Mouse (Mus musculus) heart, adult 2 months (tissue): ENCODE measurements around the gene Olfr1509. TPM values are rescaled to one million over a fixed set of nuclear protein-coding genes. Genes with fewer than 3 reads are reported as not detected.

Source experiments
- DNase-seq, 2 experiments: peaks; one replicate each; pipeline ENCODE4 v3.0.0; 2021
- H3K27ac ChIP-seq: fragments of 200-600 bp; 2 replicates; pipeline ENCODE4 v1.8.1; 2022
- H3K27me3 ChIP-seq: fragments of 200-500 bp; 2 replicates; pipeline ENCODE4 v1.6.1; 2012; ENCODE audit warnings: mild to moderate bottlenecking, low read length, inconsistent platforms, mixed read lengths; ENCODE audit not compliant: control insufficient read depth, insufficient read depth
- H3K36me3 ChIP-seq: fragments of 200-500 bp; 2 replicates; pipeline ENCODE4 v1.6.1; 2012; ENCODE audit warnings: low read length, inconsistent platforms; ENCODE audit not compliant: control insufficient read depth, insufficient read depth
- H3K4me1 ChIP-seq: fragments of 200-500 bp; 2 replicates; pipeline ENCODE4 v1.6.1; 2011; ENCODE audit warnings: low read length; ENCODE audit not compliant: control insufficient read depth, insufficient read depth
- H3K4me3 ChIP-seq: fragments of 200-600 bp; 2 replicates; pipeline ENCODE4 v1.8.1; 2022
- H3K79me2 ChIP-seq: fragments of 200-500 bp; replicated peaks from 2 replicates; pipeline ENCODE4 v1.6.1; 2012; ENCODE audit warnings: mild to moderate bottlenecking, inconsistent platforms, low read length, moderate library complexity, mixed read lengths; ENCODE audit not compliant: control insufficient read depth, insufficient read depth
- H3K9ac ChIP-seq: fragments of 200-500 bp; 2 replicates; pipeline ENCODE4 v1.6.1; 2012; ENCODE audit warnings: low read depth, mild to moderate bottlenecking, control low read depth, inconsistent platforms, low read length, mixed read lengths
- CTCF ChIP-seq: fragments of 200-600 bp; IDR thresholded peaks from 2 replicates; pipeline ENCODE4 v1.8.1; 2022; ENCODE audit warnings: antibody characterized with exemption, mild to moderate bottlenecking, moderate library complexity
- EP300 ChIP-seq: fragments of 200-500 bp; IDR thresholded peaks from 2 replicates; pipeline ENCODE4 v1.6.1; 2011; ENCODE audit warnings: low read depth, low read length, control low read depth; ENCODE audit not compliant: insufficient read depth
- POLR2A ChIP-seq: fragments of 200-500 bp; IDR thresholded peaks from 2 replicates; pipeline ENCODE4 v1.6.1; 2011; ENCODE audit warnings: mild to moderate bottlenecking, low read depth, low read length, control low read depth; ENCODE audit not compliant: insufficient read depth
- WGBS: fragments of 180-500 bp; shearing (Covaris S2); methylation state at CpG from one replicate; pipeline ENCODE4 v1.1.7; 2018; 5-methylcytosine and 5-hydroxymethylcytosine counted together
- intact Hi-C: fragments of 180-260 bp; cut with DNase I; formaldehyde crosslinking; loops from one replicate; pipeline ENCODE4 v1.15.1; 2025
- polyA plus RNA-seq: library from polyadenylated mRNA; depleted of rRNA; stranded (reverse); fragments of >200 nt; gene quantifications from 2 replicates; pipeline ENCODE4 v1.2.3, GENCODE M21; 2012; rRNA removed
- total RNA-seq, 2 experiments: library from RNA; stranded (reverse); gene quantifications; 2 replicates each; pipeline ENCODE4 v1.2.3; 2021

Gene Olfr1509
- total and polyA plus RNA-seq, 3 experiments, result not detected

DNA sequence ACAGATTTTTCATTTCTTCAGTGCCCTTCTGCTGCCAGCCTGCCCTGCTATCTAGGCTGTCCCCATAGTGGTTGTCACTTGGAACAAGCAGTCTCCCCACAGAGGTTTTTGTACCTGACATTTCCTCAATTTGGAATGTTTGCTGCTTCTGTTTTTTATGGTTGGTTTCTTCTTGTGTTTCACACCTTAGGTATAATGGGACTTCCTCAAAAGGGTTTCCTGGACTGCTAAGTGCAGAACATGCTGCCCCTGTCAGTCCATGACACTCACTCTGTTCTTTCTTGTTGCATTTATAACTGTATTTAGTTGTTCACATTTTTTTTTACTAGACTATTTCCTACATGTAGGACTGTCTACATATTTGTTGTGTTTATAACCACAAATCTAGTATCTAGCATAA, 19.1 kb downstream of the Olfr1509 start:
- no peaks in the 10 kb centered on the region for H3K79me2 ChIP-seq
- no peaks in the 10 kb centered on the region for H3K4me1 ChIP-seq
- no peaks in the 10 kb centered on the region for H3K27me3 ChIP-seq
- intact Hi-C loops, result no loop called here
- no peak for DNase-seq
- H3K36me3 ChIP-seq, result no peaks in the 10 kb centered on the region
- no peak overlapping the region for H3K4me3 ChIP-seq
- H3K9ac ChIP-seq, result no peak overlapping the region
- H3K27ac ChIP-seq, result no peak overlapping the region
- TF ChIP-seq POLR2A (no peak), EP300 (no peak), CTCF (no peak)

DNA sequence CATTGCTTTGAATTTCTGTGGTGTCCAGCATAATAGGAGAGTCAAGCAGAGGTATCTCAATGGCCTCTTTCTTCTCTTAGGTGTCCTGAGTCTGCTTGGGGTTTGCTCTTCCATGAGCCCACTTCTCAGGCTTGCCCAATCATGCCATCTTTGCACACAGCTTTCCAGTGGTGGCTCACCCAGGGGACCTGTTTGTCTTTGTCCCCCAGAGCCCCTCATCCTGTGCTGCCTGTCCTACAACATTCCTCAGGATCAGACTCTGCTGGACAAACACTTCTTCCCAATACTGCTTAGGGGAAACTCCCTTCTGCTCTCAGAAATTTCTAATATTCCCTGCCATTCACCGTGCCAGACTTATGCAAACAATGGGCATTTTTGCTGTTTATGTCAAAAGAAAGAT, 22.9 kb downstream of the Olfr1509 start:
- WGBS, result 68% methylated on average over 1 of the region's 1 CpGs
- TF ChIP-seq CTCF (no peak), EP300 (no peak), POLR2A (no peak)
- no peak overlapping the region for H3K4me3 ChIP-seq
- H3K79me2 ChIP-seq, result no peaks in the 10 kb centered on the region
- H3K27me3 ChIP-seq, result no peaks in the 10 kb centered on the region
- no peaks in the 10 kb centered on the region for H3K4me1 ChIP-seq
- no peak overlapping the region for H3K9ac ChIP-seq
- intact Hi-C loops, result no loop called here
- no peaks in the 10 kb centered on the region for H3K36me3 ChIP-seq
- H3K27ac ChIP-seq, result no peak overlapping the region
- DNase-seq, result no peak

- TF ChIP-seq CTCF (no peak), POLR2A (no peak), EP300 (no peak)
- no peak within 1 kb of the TSS for H3K9ac ChIP-seq
- no peak for DNase-seq
- intact Hi-C loops, result no loop called here
- H3K4me1 ChIP-seq, result no peaks in the 10 kb centered on the region
- H3K27ac ChIP-seq, result no peak within 1 kb of the TSS
- 55% methylated on average over 2 of the region's 2 CpGs for WGBS
- no peaks in the 10 kb centered on the region for H3K36me3 ChIP-seq
- H3K4me3 ChIP-seq, result no peak within 1 kb of the TSS
- no peaks in the 10 kb centered on the region for H3K79me2 ChIP-seq
- H3K27me3 ChIP-seq, result no peaks in the 10 kb centered on the region
These were observed 24.6 kb downstream of the Olfr1509 start, which contains the start of gene Olfr1508 for GRCm38 (mm10) chr14:52467395-52467794. Gene Olfr1508, minus strand, starts transcription at chr14:52467495.

DNA sequence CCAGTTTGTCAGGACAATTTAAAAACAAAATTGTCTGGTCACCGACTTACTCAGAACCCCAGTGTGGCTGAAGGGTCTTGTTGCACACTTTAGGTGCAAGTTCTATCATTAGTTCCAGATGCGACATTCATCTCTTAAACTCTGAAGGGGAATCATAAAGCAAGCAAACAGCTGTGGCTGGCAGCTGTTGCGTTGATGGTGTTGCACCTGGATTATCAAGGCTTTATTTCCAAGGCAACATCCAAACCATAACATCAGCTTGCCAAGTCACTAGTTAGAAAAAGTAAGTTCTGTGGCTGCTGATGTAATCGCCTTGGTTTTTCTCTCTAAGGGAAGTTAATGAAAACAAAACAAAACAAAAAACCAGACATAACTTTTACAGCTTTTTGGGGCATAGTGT, 52.7 kb downstream of the Olfr1509 start, which contains the start of gene Olfr1507:
Gene Olfr1507 (minus strand): TSS at position 234 of the 400 bp plus-strand sequence.
- H3K79me2 ChIP-seq, result no peaks in the 10 kb centered on the region
- H3K9ac ChIP-seq, result no peak within 1 kb of the TSS
- WGBS, result 76% methylated on average over 4 of the region's 4 CpGs
- no peak within 1 kb of the TSS for H3K4me3 ChIP-seq
- H3K27ac ChIP-seq, result no peak within 1 kb of the TSS
- intact Hi-C loops, result no loop called here
- H3K27me3 ChIP-seq, result no peaks in the 10 kb centered on the region
- H3K36me3 ChIP-seq, result no peaks in the 10 kb centered on the region
- DNase-seq, result no peak
- H3K4me1 ChIP-seq, result no peaks in the 10 kb centered on the region
- no peak for TF ChIP-seq POLR2A
- no peak for TF ChIP-seq CTCF
- no peak for TF ChIP-seq EP300

Other genes with a start within 250 kb of the Olfr1509 start
- gene Supt16, start 245.6 kb upstream of the Olfr1509 start, total RNA-seq, result 10 to 100 TPM; 23.9 to 24.7 TPM
- gene Supt16, start 245.6 kb upstream of the Olfr1509 start, polyA plus RNA-seq, result 5.3 and 8.8 TPM in 2 replicates
- gene Chd8, start 185.2 kb upstream of the Olfr1509 start, total RNA-seq, result 10 to 100 TPM; 36.7 to 45.2 TPM
- 14.3 and 21.0 TPM in 2 replicates for gene Chd8, start 185.2 kb upstream of the Olfr1509 start, polyA plus RNA-seq
- 10 to 100 TPM; 32.8 to 37.5 TPM for gene Tox4, start 163.8 kb upstream of the Olfr1509 start, total RNA-seq
- gene Tox4, start 163.8 kb upstream of the Olfr1509 start, polyA plus RNA-seq, result 23.3 and 41.1 TPM in 2 replicates
- gene Rab2b, start 163.4 kb upstream of the Olfr1509 start, total RNA-seq, result 1 to 10 TPM; 4.8 to 5.2 TPM
- gene Rab2b, start 163.4 kb upstream of the Olfr1509 start, polyA plus RNA-seq, result 6.9 and 10.1 TPM in 2 replicates
- 10 to 100 TPM; 17.8 to 20.4 TPM for gene Mettl3, start 137.9 kb upstream of the Olfr1509 start, total RNA-seq
- gene Mettl3, start 137.9 kb upstream of the Olfr1509 start, polyA plus RNA-seq, result 15.7 and 19.4 TPM in 2 replicates
- 1 to 10 TPM in 1 of 2 experiments, under 1 TPM in 1; 0.98 to 2.0 TPM for gene Sall2, start 114.2 kb upstream of the Olfr1509 start, total RNA-seq
- gene Sall2, start 114.2 kb upstream of the Olfr1509 start, polyA plus RNA-seq, result 1.6 and 2.3 TPM in 2 replicates
- not detected for gene Olfr1513, start 86.6 kb upstream of the Olfr1509 start, total RNA-seq
- gene Olfr1513, start 86.6 kb upstream of the Olfr1509 start, polyA plus RNA-seq, result not detected in 2 replicates
- not detected for gene Olfr1512, start 63.8 kb upstream of the Olfr1509 start, total RNA-seq
- gene Olfr1512, start 63.8 kb upstream of the Olfr1509 start, polyA plus RNA-seq, result not detected in 2 replicates
- not detected for gene Olfr1511, start 45.6 kb upstream of the Olfr1509 start, total RNA-seq
- gene Olfr1511, start 45.6 kb upstream of the Olfr1509 start, polyA plus RNA-seq, result not detected in 2 replicates
- not detected for gene Olfr1510, start 28.6 kb upstream of the Olfr1509 start, total RNA-seq
- gene Olfr1510, start 28.6 kb upstream of the Olfr1509 start, polyA plus RNA-seq, result not detected in 2 replicates
- gene Olfr1508, start 24.5 kb downstream of the Olfr1509 start, total RNA-seq, result not detected
- not detected in 2 replicates for gene Olfr1508, start 24.5 kb downstream of the Olfr1509 start, polyA plus RNA-seq
- not detected for gene Olfr1507, start 52.8 kb downstream of the Olfr1509 start, total RNA-seq
- not detected in 2 replicates for gene Olfr1507, start 52.8 kb downstream of the Olfr1509 start, polyA plus RNA-seq